Mouse (Mus musculus): ENCODE data around the gene Iqschfp. TPM values are rescaled to one million over a fixed set of nuclear protein-coding genes. Genes with fewer than 3 reads are reported as not detected.
A peak's percentile ranks its signal among the peaks of the same experiment; 100 is the strongest.

Iqschfp gene
- polyA plus RNA-seq, 1 experiment = not detected

DNA sequence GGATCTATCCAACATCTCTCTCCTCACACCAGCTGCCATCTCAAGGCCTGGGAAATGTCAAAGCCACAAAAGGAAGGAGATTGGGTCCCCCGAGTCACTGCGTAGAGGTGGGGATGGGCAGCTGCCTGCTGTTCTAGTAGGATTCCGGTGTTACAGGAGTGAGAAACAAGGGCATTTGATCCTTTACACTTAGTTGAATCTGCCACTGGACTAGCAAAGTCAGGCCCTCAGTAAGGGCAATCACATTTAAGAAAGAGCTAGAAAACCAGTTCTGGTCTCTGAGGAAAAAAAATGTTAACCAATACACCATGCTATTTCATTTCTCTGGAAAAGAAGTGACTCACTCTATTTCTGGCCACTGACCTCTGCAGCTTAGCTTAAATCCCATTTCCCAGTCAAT, 738.8 kb downstream of the Iqschfp start:
- 57% methylated on average over 3 of the region's 3 CpGs for WGBS
- TF ChIP-seq POLR2A (IDR thresholded peaks at IDR 0.05; ENCODE audit: borderline replicate concordance, control insufficient read depth, low read depth, low read length) (no peak), CTCF (IDR thresholded peaks at IDR 0.05; ENCODE audit: control insufficient read depth, insufficient read depth, low read length) (no peak)
- Histone ChIP-seq H3K4me1 (ENCODE audit: control insufficient read depth, insufficient read depth, low read length) (no peaks in the 10 kb centered on the region), H3K4me3 (replicated peaks; ENCODE audit: control insufficient read depth, low read depth, low read length) (no peak overlapping the region), H3K27ac (ENCODE audit: control insufficient read depth, insufficient read depth, low read depth, low read length, poor library complexity) (no peak overlapping the region)

DNA sequence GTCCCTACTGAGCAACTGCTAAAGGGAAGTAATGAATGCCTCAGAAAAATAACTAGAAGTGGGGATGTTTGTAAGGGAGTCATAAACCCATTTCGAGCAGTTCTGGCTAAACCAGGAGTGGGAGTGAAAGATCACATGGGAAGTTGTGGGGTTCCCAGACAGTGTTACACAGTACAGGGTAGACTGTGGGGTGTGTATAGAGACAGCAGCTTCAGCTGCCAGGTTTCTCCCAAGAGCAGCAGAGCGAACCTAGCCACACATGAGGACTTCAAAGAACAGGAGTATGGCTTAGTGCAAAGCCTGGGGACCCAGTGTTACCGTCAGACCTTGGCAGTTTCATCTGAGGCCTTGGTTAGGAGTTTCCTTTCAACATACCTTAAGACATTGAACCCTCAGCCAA, 740.7 kb downstream of the Iqschfp start:
- H3K27ac ChIP-seq (ENCODE audit: control insufficient read depth, insufficient read depth, low read depth, low read length, poor library complexity) = no peak overlapping the region
- no peaks in the 10 kb centered on the region for H3K4me1 ChIP-seq (ENCODE audit: control insufficient read depth, insufficient read depth, low read length)
- 68% methylated on average over 3 of the region's 3 CpGs for WGBS
- TF ChIP-seq POLR2A (IDR thresholded peaks at IDR 0.05; ENCODE audit: borderline replicate concordance, control insufficient read depth, low read depth, low read length) (no peak), CTCF (IDR thresholded peaks at IDR 0.05; ENCODE audit: control insufficient read depth, insufficient read depth, low read length) (no peak)
- no peak overlapping the region for H3K4me3 ChIP-seq (replicated peaks; ENCODE audit: control insufficient read depth, low read depth, low read length)

DNA sequence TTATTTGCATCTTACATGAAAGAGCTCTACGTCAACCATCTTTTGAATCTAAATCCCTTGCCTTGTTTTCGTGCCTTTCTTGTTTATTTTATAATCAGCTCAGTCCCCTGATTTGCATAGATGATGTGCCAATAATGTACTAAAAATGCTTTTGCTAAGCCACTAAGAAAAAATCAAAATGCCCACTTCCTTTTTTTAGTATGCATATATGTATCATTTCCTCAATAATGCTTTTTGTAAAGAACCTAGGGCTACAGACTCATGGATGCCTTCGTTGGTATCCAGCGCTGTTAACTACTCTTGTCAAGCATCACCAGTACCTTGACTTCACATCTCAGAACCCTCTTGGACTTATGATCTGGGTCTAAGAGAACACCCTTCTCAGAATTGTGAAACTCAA, 741.5 kb downstream of the Iqschfp start:
- WGBS = 58% methylated on average over 4 of the region's 4 CpGs
- TF ChIP-seq POLR2A (IDR thresholded peaks at IDR 0.05; ENCODE audit: borderline replicate concordance, control insufficient read depth, low read depth, low read length) = no peak
- TF ChIP-seq CTCF (IDR thresholded peaks at IDR 0.05; ENCODE audit: control insufficient read depth, insufficient read depth, low read length) = no peak
- H3K4me3 ChIP-seq (replicated peaks; ENCODE audit: control insufficient read depth, low read depth, low read length) = no peak overlapping the region
- H3K4me1 ChIP-seq (ENCODE audit: control insufficient read depth, insufficient read depth, low read length) = no peaks in the 10 kb centered on the region
- no peak overlapping the region for H3K27ac ChIP-seq (ENCODE audit: control insufficient read depth, insufficient read depth, low read depth, low read length, poor library complexity)

DNA sequence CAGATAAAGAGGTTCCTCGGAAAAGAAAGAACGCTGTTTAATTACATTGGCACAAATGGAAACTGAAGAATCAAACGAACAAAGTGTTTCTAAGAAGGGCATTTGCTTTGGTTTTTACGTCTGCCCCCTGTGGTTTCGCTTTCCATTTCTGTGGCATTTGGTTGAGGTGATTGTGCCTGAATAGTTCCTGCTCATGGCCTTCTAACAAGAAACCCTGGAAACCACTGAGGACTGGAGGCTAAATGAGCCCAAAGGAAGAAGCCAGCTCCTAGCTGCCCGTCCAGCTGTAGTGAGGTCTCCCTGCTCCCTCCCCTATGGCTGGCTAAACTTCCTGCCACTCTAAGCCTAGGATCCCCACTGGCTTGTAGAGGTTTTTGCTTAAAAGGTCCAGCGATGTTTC, 745.9 kb downstream of the Iqschfp start:
- Histone ChIP-seq H3K4me3 (replicated peaks; ENCODE audit: control insufficient read depth, low read depth, low read length) (no peak overlapping the region), H3K27ac (ENCODE audit: control insufficient read depth, insufficient read depth, low read depth, low read length, poor library complexity) (no peak overlapping the region), H3K4me1 (ENCODE audit: control insufficient read depth, insufficient read depth, low read length) (no peaks in the 10 kb centered on the region; the same call in 1 of the 2 replicates)
- no peak for TF ChIP-seq CTCF (IDR thresholded peaks at IDR 0.05; ENCODE audit: control insufficient read depth, insufficient read depth, low read length)
- TF ChIP-seq POLR2A (IDR thresholded peaks at IDR 0.05; ENCODE audit: borderline replicate concordance, control insufficient read depth, low read depth, low read length) = no peak
- 7% methylated on average over 7 of the region's 7 CpGs for WGBS

DNA sequence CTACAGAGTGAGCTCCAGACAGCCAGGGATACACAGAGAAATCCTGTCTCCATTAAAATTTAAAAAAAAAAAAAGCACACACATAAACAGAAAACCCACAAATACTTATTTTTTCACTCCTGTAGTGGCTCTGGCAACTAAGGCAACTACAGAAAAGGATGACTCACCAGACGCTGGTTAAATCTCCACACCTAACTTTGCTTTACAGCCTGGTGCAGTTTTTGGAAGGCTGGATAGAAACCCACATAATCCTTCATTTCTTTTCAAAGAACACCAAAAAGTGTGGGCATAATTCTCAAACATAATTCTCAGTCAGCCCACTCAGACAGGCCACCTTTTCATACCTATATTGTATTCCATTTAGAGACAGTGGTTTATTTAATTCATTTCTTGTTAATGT, 746.7 kb downstream of the Iqschfp start:
- Histone ChIP-seq H3K27ac (ENCODE audit: control insufficient read depth, insufficient read depth, low read depth, low read length, poor library complexity) (no peak overlapping the region), H3K4me3 (replicated peaks; ENCODE audit: control insufficient read depth, low read depth, low read length) (no peak overlapping the region), H3K4me1 (ENCODE audit: control insufficient read depth, insufficient read depth, low read length) (no peaks in the 10 kb centered on the region; the same call in 1 of the 2 replicates)
- TF ChIP-seq POLR2A (IDR thresholded peaks at IDR 0.05; ENCODE audit: borderline replicate concordance, control insufficient read depth, low read depth, low read length) (no peak), CTCF (IDR thresholded peaks at IDR 0.05; ENCODE audit: control insufficient read depth, insufficient read depth, low read length) (no peak)
- WGBS = 70% methylated on average over 1 of the region's 1 CpGs

DNA sequence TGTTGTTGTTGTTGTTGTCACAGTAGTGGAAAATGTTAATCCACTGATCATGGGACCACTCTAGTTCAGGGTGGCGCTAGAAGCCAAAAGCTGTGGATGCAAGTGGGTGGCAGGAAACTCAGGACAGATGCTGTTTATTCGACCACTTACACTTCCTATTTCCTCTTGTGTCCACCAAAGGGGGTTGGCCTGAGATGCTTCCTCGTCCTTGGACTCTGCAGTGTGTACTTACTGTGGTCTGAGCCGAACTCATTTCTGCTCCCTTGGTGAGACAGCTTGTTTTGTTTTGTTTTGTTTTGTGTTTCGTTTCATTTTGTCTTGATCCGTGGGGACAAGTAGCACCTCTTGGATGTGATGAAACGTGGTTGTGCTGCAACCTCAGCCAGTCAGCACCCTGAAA, 750.9 kb downstream of the Iqschfp start:
- 41% methylated on average over 7 of the region's 7 CpGs for WGBS
- no peak overlapping the region; the same call in 1 of the 2 replicates for H3K27ac ChIP-seq (ENCODE audit: control insufficient read depth, insufficient read depth, low read depth, low read length, poor library complexity)
- no peak for TF ChIP-seq POLR2A (IDR thresholded peaks at IDR 0.05; ENCODE audit: borderline replicate concordance, control insufficient read depth, low read depth, low read length)
- no peak for TF ChIP-seq CTCF (IDR thresholded peaks at IDR 0.05; ENCODE audit: control insufficient read depth, insufficient read depth, low read length)
- H3K4me3 ChIP-seq (replicated peaks; ENCODE audit: control insufficient read depth, low read depth, low read length) = no peak overlapping the region
- H3K4me1 ChIP-seq (ENCODE audit: control insufficient read depth, insufficient read depth, low read length) = peaks cover 1% of the 10 kb centered on the region; the same call in 1 of the 2 replicates

DNA sequence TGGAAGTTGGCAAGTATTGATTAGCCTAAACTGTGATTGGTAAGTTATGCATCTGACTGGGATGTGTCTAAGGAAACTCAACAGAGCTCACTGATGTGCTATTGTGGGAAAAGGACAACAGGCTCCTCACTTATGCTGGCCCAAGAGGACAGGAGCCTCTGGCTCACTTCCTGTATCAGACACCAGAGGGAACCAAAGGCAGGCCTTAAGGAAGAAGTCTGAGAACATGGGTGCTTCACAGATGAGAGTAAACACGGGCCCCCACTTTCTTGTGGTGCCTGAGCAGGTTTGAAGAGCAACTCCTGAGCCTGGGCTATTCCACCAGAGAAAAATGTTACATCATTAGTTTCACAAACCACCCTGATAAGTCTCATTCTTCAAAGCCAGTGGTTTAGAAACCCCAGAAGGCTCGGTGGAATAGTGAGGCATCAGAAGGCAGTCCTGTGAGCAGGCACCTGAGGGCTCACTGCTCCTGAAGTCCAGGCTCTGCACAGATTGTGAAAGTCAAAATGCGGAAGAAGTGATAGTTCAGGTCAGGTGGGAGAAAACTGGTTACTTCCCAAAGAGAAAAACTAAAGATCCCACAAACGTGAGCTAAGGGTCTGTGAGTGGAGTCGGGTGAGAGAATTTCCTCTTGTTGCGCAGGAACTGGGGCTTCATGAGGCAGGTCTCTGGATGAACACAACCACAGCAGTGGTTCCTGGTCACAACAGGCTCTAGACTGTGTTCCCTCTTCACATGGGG, 754.5 kb downstream of the Iqschfp start:
- Histone ChIP-seq H3K27ac (ENCODE audit: control insufficient read depth, insufficient read depth, low read depth, low read length, poor library complexity) (no peak overlapping the region; the same call in 1 of the 2 replicates), H3K4me3 (replicated peaks; ENCODE audit: control insufficient read depth, low read depth, low read length) (no peak overlapping the region), H3K4me1 (ENCODE audit: control insufficient read depth, insufficient read depth, low read length) (peaks cover 1% of the 10 kb centered on the region; the same call in 1 of the 2 replicates)
- TF ChIP-seq POLR2A (IDR thresholded peaks at IDR 0.05; ENCODE audit: borderline replicate concordance, control insufficient read depth, low read depth, low read length) = no peak
- TF ChIP-seq CTCF (IDR thresholded peaks at IDR 0.05; ENCODE audit: control insufficient read depth, insufficient read depth, low read length) = peak; percentile 36; the same call in 1 of the 2 replicates
- WGBS = 22% methylated on average over 6 of the region's 6 CpGs

DNA sequence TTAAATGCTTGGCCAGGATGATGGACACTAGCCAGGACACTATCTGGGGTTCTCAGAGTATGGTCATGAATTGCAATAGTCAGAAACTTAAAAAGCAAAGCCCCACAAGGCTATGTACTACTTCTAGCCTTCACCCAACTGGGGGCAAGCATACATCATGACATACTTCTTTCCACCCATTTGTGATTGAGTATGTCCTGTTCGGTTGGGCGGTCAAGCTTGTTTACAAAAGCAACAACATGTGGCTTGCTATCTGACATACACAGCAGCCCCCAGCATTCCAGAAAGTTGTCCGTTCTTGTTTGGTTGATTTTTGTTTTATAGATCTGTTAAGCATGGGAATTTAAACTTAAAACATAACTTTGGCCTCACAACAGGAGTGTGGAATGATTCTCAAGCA, 755.2 kb downstream of the Iqschfp start:
- 74% methylated on average over 3 of the region's 3 CpGs for WGBS
- H3K4me1 ChIP-seq (ENCODE audit: control insufficient read depth, insufficient read depth, low read length) = peaks cover 1% of the 10 kb centered on the region; the same call in 1 of the 2 replicates
- H3K4me3 ChIP-seq (replicated peaks; ENCODE audit: control insufficient read depth, low read depth, low read length) = no peak overlapping the region
- no peak overlapping the region for H3K27ac ChIP-seq (ENCODE audit: control insufficient read depth, insufficient read depth, low read depth, low read length, poor library complexity)
- TF ChIP-seq POLR2A (IDR thresholded peaks at IDR 0.05; ENCODE audit: borderline replicate concordance, control insufficient read depth, low read depth, low read length) (no peak), CTCF (IDR thresholded peaks at IDR 0.05; ENCODE audit: control insufficient read depth, insufficient read depth, low read length) (no peak)
